Mouse (Mus musculus): Measurements from ENCODE around the gene Fzd7. TPM values are rescaled to one million over a fixed set of nuclear protein-coding genes. Genes with fewer than 3 reads are reported as not detected.

Gene Fzd7
- 4.2 TPM in 2 replicates for polyA plus RNA-seq (2014; fragmentation: Nextera tagmentation; extraction: Ambion mirVana)

DNA sequence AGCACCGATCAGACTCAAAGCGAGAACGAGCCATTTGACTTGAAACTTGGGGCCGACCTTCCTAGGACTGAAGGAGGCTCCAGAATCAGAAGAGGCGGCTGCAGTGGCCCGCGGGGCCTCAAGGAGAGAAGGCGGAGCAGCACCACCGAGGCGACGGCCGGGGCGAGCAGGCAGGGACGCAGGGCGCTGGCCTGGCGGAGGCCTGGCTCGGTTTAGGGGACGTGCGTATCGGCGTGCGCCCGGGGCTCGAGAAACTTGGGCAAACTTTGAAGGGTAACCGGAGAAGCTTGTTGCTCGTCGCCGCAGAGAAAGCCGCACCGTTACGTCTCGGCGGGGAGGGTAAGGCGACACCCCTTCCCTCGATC lies at the start of gene Fzd7:
Gene Fzd7 (plus strand): TSS at position 94 of the 365 bp plus-strand sequence.
- Histone ChIP-seq H3K4me2 (ENCODE audit: low read length) (peak within 1 kb of the TSS; percentile 98), H3K9ac (replicated peaks; ENCODE audit: low read length) (peak within 1 kb of the TSS; percentile 55), H3K4me3 (replicated peaks; ENCODE audit: low read depth, low read length) (peak within 1 kb of the TSS; percentile 58), H3K9me3 (ENCODE audit: control insufficient read depth, low read length) (no peaks in the 10 kb centered on the region), H3K27ac (replicated peaks; ENCODE audit: low read depth, low read length) (peak within 1 kb of the TSS; percentile 66), H3K27me3 (ENCODE audit: control insufficient read depth, insufficient read depth, low read length) (peaks cover 18% of the 10 kb centered on the region; the same call in 1 of the 2 replicates), H3K36me3 (ENCODE audit: control insufficient read depth, insufficient read depth, low read length) (no peaks in the 10 kb centered on the region), H3K4me1 (ENCODE audit: control insufficient read depth, insufficient read depth, low read length) (peaks cover 26% of the 10 kb centered on the region)
- WGBS, result under 1% methylated on average over 35 of the region's 35 CpGs
- ATAC-seq (ENCODE audit: low FRiP score, low TSS enrichment), result peak; percentile 31
- no peak for DNase-seq

DNA sequence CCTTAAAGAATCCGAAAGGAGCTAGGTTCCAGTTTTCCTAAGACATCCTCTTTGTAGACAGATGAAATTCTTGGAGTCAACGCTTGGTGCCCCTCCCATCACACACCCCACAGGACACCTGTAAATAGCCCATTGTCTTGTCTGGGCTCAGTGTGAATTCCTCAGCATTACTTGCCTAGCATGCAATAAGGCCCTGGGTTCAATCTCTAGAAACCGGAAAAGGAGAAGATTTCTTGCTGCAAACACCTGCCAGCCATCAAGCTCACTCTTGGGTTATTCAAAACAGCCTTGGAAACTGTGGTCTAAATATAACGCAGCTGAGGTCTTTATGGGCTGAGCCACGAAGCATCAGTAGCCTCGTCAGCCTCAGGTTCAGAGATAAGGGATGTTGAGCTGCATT lies 48.9 kb upstream of the Fzd7 start:
- ATAC-seq (ENCODE audit: low FRiP score, low TSS enrichment), result no peak
- Histone ChIP-seq H3K36me3 (ENCODE audit: control insufficient read depth, insufficient read depth, low read length) (no peaks in the 10 kb centered on the region), H3K4me2 (ENCODE audit: low read length) (no peak overlapping the region), H3K4me1 (ENCODE audit: control insufficient read depth, insufficient read depth, low read length) (peaks cover 6% of the 10 kb centered on the region; the same call in 1 of the 2 replicates), H3K9me3 (ENCODE audit: control insufficient read depth, low read length) (no peaks in the 10 kb centered on the region), H3K9ac (replicated peaks; ENCODE audit: low read length) (no peak overlapping the region), H3K4me3 (replicated peaks; ENCODE audit: low read depth, low read length) (no peak overlapping the region), H3K27ac (replicated peaks; ENCODE audit: low read depth, low read length) (no peak overlapping the region), H3K27me3 (ENCODE audit: control insufficient read depth, insufficient read depth, low read length) (no peaks in the 10 kb centered on the region)
- no peak for DNase-seq
- 85% methylated on average over 6 of the region's 6 CpGs for WGBS

DNA sequence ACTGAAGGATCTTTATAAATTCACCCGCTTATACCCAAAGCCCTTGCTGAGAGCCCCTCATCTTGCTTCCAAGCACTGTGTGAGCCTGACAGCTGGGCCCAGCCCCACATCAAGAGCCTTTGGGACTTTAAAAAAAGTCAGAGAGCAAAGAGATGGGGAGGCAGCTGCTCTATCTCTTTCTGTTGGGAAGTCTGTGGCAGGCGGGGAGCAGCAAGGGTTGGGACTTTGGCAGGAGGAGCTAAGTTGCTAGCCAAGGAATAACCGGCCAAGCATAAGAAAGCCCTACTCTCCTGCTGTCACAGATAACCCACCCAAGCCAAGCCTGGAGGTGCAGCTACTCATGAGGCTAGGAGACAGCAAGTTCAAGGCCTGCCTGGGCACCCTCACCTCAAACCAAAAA lies 48.2 kb upstream of the Fzd7 start:
- H3K4me3 ChIP-seq (replicated peaks; ENCODE audit: low read depth, low read length), result no peak overlapping the region
- no peak overlapping the region for H3K4me2 ChIP-seq (ENCODE audit: low read length)
- ATAC-seq (ENCODE audit: low FRiP score, low TSS enrichment) (no peak), DNase-seq (no peak)
- H3K9ac ChIP-seq (replicated peaks; ENCODE audit: low read length), result no peak overlapping the region
- H3K9me3 ChIP-seq (ENCODE audit: control insufficient read depth, low read length), result no peaks in the 10 kb centered on the region
- 61% methylated on average over 3 of the region's 3 CpGs for WGBS
- peaks cover 7% of the 10 kb centered on the region; the same call in 1 of the 2 replicates for H3K4me1 ChIP-seq (ENCODE audit: control insufficient read depth, insufficient read depth, low read length)
- H3K27me3 ChIP-seq (ENCODE audit: control insufficient read depth, insufficient read depth, low read length), result no peaks in the 10 kb centered on the region
- H3K27ac ChIP-seq (replicated peaks; ENCODE audit: low read depth, low read length), result no peak overlapping the region
- no peaks in the 10 kb centered on the region for H3K36me3 ChIP-seq (ENCODE audit: control insufficient read depth, insufficient read depth, low read length)

GRCm38 (mm10) chr1:59435270-59435669 lies 47.0 kb upstream of the Fzd7 start:
- H3K4me3 ChIP-seq (replicated peaks; ENCODE audit: low read depth, low read length), result no peak overlapping the region
- DNase-seq, result no peak
- no peaks in the 10 kb centered on the region for H3K27me3 ChIP-seq (ENCODE audit: control insufficient read depth, insufficient read depth, low read length)
- WGBS, result 95% methylated on average over 5 of the region's 5 CpGs
- H3K36me3 ChIP-seq (ENCODE audit: control insufficient read depth, insufficient read depth, low read length), result no peaks in the 10 kb centered on the region
- no peak overlapping the region for H3K27ac ChIP-seq (replicated peaks; ENCODE audit: low read depth, low read length)
- H3K9ac ChIP-seq (replicated peaks; ENCODE audit: low read length), result no peak overlapping the region
- H3K4me2 ChIP-seq (ENCODE audit: low read length), result no peak overlapping the region
- peaks cover 7% of the 10 kb centered on the region; the same call in 1 of the 2 replicates for H3K4me1 ChIP-seq (ENCODE audit: control insufficient read depth, insufficient read depth, low read length)
- ATAC-seq (ENCODE audit: low FRiP score, low TSS enrichment), result no peak
- no peaks in the 10 kb centered on the region for H3K9me3 ChIP-seq (ENCODE audit: control insufficient read depth, low read length)

GRCm38 (mm10) chr1:59436321-59436720 lies 45.9 kb upstream of the Fzd7 start:
- no peak overlapping the region for H3K27ac ChIP-seq (replicated peaks; ENCODE audit: low read depth, low read length)
- no peak for ATAC-seq (ENCODE audit: low FRiP score, low TSS enrichment)
- H3K27me3 ChIP-seq (ENCODE audit: control insufficient read depth, insufficient read depth, low read length), result no peaks in the 10 kb centered on the region
- no peaks in the 10 kb centered on the region for H3K9me3 ChIP-seq (ENCODE audit: control insufficient read depth, low read length)
- no peak overlapping the region for H3K4me3 ChIP-seq (replicated peaks; ENCODE audit: low read depth, low read length)
- H3K9ac ChIP-seq (replicated peaks; ENCODE audit: low read length), result no peak overlapping the region
- H3K4me1 ChIP-seq (ENCODE audit: control insufficient read depth, insufficient read depth, low read length), result peaks cover 7% of the 10 kb centered on the region; the same call in 1 of the 2 replicates
- H3K36me3 ChIP-seq (ENCODE audit: control insufficient read depth, insufficient read depth, low read length), result no peaks in the 10 kb centered on the region
- no peak overlapping the region for H3K4me2 ChIP-seq (ENCODE audit: low read length)
- DNase-seq, result no peak
- 85% methylated on average over 3 of the region's 3 CpGs for WGBS

DNA sequence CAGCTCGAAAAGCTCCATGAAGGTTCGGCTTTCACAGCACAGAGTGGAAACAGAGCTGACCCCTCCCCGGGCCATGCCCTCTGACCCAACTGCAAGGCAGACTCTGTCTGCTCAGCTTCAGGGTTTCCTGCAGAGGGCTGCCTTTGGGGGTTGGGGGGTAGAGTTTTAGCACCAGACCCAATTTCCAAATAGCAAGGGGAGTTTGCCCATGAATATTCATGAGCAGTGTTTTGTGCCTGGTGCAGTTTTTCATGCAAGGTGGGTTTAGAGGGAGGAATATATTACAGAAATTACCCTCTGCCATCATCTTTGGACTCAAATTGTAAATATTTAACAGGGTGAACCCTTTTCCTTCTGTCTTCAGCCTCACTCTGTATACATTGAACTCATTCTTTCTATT lies 44.3 kb upstream of the Fzd7 start:
- H3K9me3 ChIP-seq (ENCODE audit: control insufficient read depth, low read length), result no peaks in the 10 kb centered on the region
- ATAC-seq (ENCODE audit: low FRiP score, low TSS enrichment) (peak; percentile 46; the same call in 1 of the 2 replicates), DNase-seq (peak; percentile 63)
- H3K9ac ChIP-seq (replicated peaks; ENCODE audit: low read length), result no peak overlapping the region
- H3K4me3 ChIP-seq (replicated peaks; ENCODE audit: low read depth, low read length), result no peak overlapping the region
- H3K4me2 ChIP-seq (ENCODE audit: low read length), result no peak overlapping the region
- H3K27me3 ChIP-seq (ENCODE audit: control insufficient read depth, insufficient read depth, low read length), result no peaks in the 10 kb centered on the region
- peak overlapping the region; percentile 70 for H3K27ac ChIP-seq (replicated peaks; ENCODE audit: low read depth, low read length)
- H3K4me1 ChIP-seq (ENCODE audit: control insufficient read depth, insufficient read depth, low read length), result peaks cover 7% of the 10 kb centered on the region; the same call in 1 of the 2 replicates
- no peaks in the 10 kb centered on the region for H3K36me3 ChIP-seq (ENCODE audit: control insufficient read depth, insufficient read depth, low read length)
- 9% methylated on average over 3 of the region's 3 CpGs for WGBS

DNA sequence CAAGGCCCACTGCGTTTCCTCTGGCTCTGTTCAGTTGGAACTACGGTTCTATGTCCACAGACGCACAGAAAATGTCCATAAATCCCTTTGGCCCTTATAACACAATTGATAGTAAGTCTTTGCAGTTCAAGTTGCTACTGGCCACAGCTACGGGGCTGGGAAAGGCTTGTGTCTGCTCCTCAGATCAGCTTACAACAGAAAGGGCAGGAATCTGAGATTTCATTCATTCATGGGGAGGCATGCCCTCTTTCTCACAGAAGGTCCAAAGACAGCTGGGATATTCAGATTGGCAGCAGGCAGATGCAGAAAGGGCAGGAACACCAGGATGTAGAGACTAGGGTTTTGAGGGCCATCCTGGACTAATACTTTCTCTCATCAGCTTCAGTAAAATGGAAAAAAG lies 43.9 kb upstream of the Fzd7 start:
- Histone ChIP-seq H3K27me3 (ENCODE audit: control insufficient read depth, insufficient read depth, low read length) (no peaks in the 10 kb centered on the region), H3K4me1 (ENCODE audit: control insufficient read depth, insufficient read depth, low read length) (peaks cover 7% of the 10 kb centered on the region; the same call in 1 of the 2 replicates), H3K4me3 (replicated peaks; ENCODE audit: low read depth, low read length) (no peak overlapping the region), H3K9me3 (ENCODE audit: control insufficient read depth, low read length) (no peaks in the 10 kb centered on the region), H3K4me2 (ENCODE audit: low read length) (no peak overlapping the region), H3K9ac (replicated peaks; ENCODE audit: low read length) (no peak overlapping the region), H3K27ac (replicated peaks; ENCODE audit: low read depth, low read length) (peak overlapping the region; percentile 70), H3K36me3 (ENCODE audit: control insufficient read depth, insufficient read depth, low read length) (no peaks in the 10 kb centered on the region)
- no peak for ATAC-seq (ENCODE audit: low FRiP score, low TSS enrichment)
- no peak for DNase-seq
- 25% methylated on average over 4 of the region's 4 CpGs for WGBS

DNA sequence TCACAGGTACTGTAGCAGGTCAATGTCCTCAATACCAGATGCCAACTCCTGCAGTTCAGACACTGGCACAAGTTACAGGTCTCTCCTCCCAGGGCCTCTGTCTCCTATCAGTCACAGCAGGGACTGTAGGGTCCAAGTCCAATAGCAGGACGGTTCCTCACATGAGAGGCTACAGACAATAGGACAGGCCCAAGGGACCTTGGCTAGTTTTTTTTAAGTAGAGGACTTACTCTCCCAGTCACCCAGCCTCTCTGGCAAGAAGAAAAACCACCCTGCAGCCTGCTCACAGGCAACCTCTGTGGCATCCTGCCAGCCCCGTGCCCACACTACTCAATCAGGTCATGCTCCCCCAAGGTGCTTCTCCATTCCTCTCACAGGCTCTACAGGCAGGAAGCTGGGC lies 43.0 kb upstream of the Fzd7 start:
- Histone ChIP-seq H3K9me3 (ENCODE audit: control insufficient read depth, low read length) (no peaks in the 10 kb centered on the region), H3K4me3 (replicated peaks; ENCODE audit: low read depth, low read length) (no peak overlapping the region), H3K4me1 (ENCODE audit: control insufficient read depth, insufficient read depth, low read length) (peaks cover 7% of the 10 kb centered on the region; the same call in 1 of the 2 replicates), H3K4me2 (ENCODE audit: low read length) (no peak overlapping the region), H3K36me3 (ENCODE audit: control insufficient read depth, insufficient read depth, low read length) (no peaks in the 10 kb centered on the region), H3K27me3 (ENCODE audit: control insufficient read depth, insufficient read depth, low read length) (no peaks in the 10 kb centered on the region), H3K27ac (replicated peaks; ENCODE audit: low read depth, low read length) (no peak overlapping the region), H3K9ac (replicated peaks; ENCODE audit: low read length) (no peak overlapping the region)
- ATAC-seq (ENCODE audit: low FRiP score, low TSS enrichment), result no peak
- no peak for DNase-seq
- WGBS, result 63% methylated on average over 2 of the region's 2 CpGs

- H3K4me2 ChIP-seq (ENCODE audit: low read length), result no peak overlapping the region
- DNase-seq, result no peak
- no peaks in the 10 kb centered on the region for H3K9me3 ChIP-seq (ENCODE audit: control insufficient read depth, low read length)
- H3K27ac ChIP-seq (replicated peaks; ENCODE audit: low read depth, low read length), result no peak overlapping the region
- no peak for ATAC-seq (ENCODE audit: low FRiP score, low TSS enrichment)
- H3K4me1 ChIP-seq (ENCODE audit: control insufficient read depth, insufficient read depth, low read length), result peaks cover 7% of the 10 kb centered on the region; the same call in 1 of the 2 replicates
- 89% methylated on average over 1 of the region's 1 CpGs for WGBS
- H3K9ac ChIP-seq (replicated peaks; ENCODE audit: low read length), result no peak overlapping the region
- H3K27me3 ChIP-seq (ENCODE audit: control insufficient read depth, insufficient read depth, low read length), result no peaks in the 10 kb centered on the region
- no peaks in the 10 kb centered on the region for H3K36me3 ChIP-seq (ENCODE audit: control insufficient read depth, insufficient read depth, low read length)
- no peak overlapping the region for H3K4me3 ChIP-seq (replicated peaks; ENCODE audit: low read depth, low read length)
Measured at GRCm38 (mm10) chr1:59439941-59440340, 42.3 kb upstream of the Fzd7 start.

All from midbrain, embryonic 14.5 days (tissue).